In genomic region chrX:47988024-47988423, GRCm38 (mm10) we compare ENCODE assay signal across 15 mouse cellular contexts. TPM values are rescaled to one million over a fixed set of nuclear protein-coding genes. Genes with fewer than 3 reads are reported as not detected.
DNase-seq lines count a peak whose midpoint lies in the region; ATAC-seq and TF ChIP-seq lines count a peak whose summit lies in the region.
"Had no signal": no experiment of that assay in that cellular context is flagged by ENCODE, and none has a peak within 500 bp of the region (broad histone marks: within the 10 kb centered on the region; RNA-seq: fewer than 3 reads in every experiment).

No protein-coding gene starts in this region.

- DNase-seq in adrenal gland, adult 2 months, result peak; percentile 11
- no peak for DNase-seq in adrenal gland, adult 8-10 months
- DNase-seq in 3134 (ENCODE audit: extremely low read depth, insufficient read length, low spot score), result peak; percentile 52
- peak; percentile 50 for DNase-seq in gastrocnemius, adult 2 months
- DNase-seq in heart, postnatal 25 days (ENCODE audit: low spot score), result peak; percentile 35
- no peak for DNase-seq in cerebellum, postnatal 14 days
- DNase-seq: cerebellum, postnatal 36 days; kidney, adult 11 months; liver, postnatal 0 days; right cerebral cortex, adult 18-20 months; thymus, postnatal 14 days had no signal

- no peaks in the 10 kb centered on the region for H3K4me1 ChIP-seq in forebrain, embryonic 15.5 days
- H3K4me1 ChIP-seq: limb, embryonic 13.5 days had no signal

- no peak for TF ChIP-seq CTCF in gastrocnemius, adult 2 months (IDR thresholded peaks at IDR 0.05)

- intact Hi-C loops in gastrocnemius, adult 2 months (cut with DNase I), result no loop called here
- intact Hi-C loops in heart, postnatal 25 days (cut with DNase I), result loop anchor here (5.0 kb wide), 1 partner anchor 544 kb away; no protein-coding TSS in a partner anchor

- H3K27me3 ChIP-seq in forebrain, embryonic 15.5 days, result no peaks in the 10 kb centered on the region
- H3K27me3 ChIP-seq: hindbrain, embryonic 15.5 days; limb, embryonic 13.5 days had no signal

- no peak overlapping the region for H3K4me3 ChIP-seq in gastrocnemius, adult 2 months
- H3K4me3 ChIP-seq in forebrain, embryonic 15.5 days, result no peak overlapping the region
- H3K4me3 ChIP-seq: hindbrain, embryonic 15.5 days; limb, embryonic 13.5 days had no signal

- H3K36me3 ChIP-seq in forebrain, embryonic 15.5 days, result no peaks in the 10 kb centered on the region
- H3K36me3 ChIP-seq: hindbrain, embryonic 15.5 days; limb, embryonic 13.5 days had no signal

- H3K4me2 ChIP-seq in forebrain, embryonic 15.5 days (replicated peaks), result no peak overlapping the region
- H3K4me2 ChIP-seq: hindbrain, embryonic 15.5 days; limb, embryonic 13.5 days had no signal

- whole genome bisulfite sequencing in forebrain, embryonic 15.5 days, result 81% methylated on average over 8 of the region's 8 CpGs

- no peak overlapping the region for H3K27ac ChIP-seq in gastrocnemius, adult 2 months
- no peak overlapping the region for H3K27ac ChIP-seq in forebrain, embryonic 15.5 days (replicated peaks)
- H3K27ac ChIP-seq: hindbrain, embryonic 15.5 days; limb, embryonic 13.5 days had no signal

- H3K9me3 ChIP-seq in forebrain, embryonic 15.5 days, result no peaks in the 10 kb centered on the region
- H3K9me3 ChIP-seq: hindbrain, embryonic 15.5 days; limb, embryonic 13.5 days had no signal

- no peak for ATAC-seq in cerebellum, adult (ENCODE audit: insufficient number of reproducible peaks, low FRiP score, low TSS enrichment)
- no peak for ATAC-seq in forebrain, embryonic 15.5 days (replicated peaks)
- ATAC-seq: liver, postnatal 0 days had no signal

- H3K9ac ChIP-seq in forebrain, embryonic 15.5 days (replicated peaks), result no peak overlapping the region
- H3K9ac ChIP-seq: hindbrain, embryonic 15.5 days; limb, embryonic 13.5 days; liver, postnatal 0 days had no signal

RNA-seq across cellular contexts. Expression of gene Apln, which starts 46.6 kb away (rescaled TPM):
- 1 to 10 TPM; 1.6 to 5.0 TPM for total RNA-seq in adrenal gland, adult 2 months (2021)
- polyA plus RNA-seq in adrenal gland, adult 2 months (2012; rRNA removed), result 3.1 and 8.3 TPM in 2 replicates
- 10 to 100 TPM in 2 of 4 experiments, 1 to 10 TPM in 2; 1.9 to 40.1 (median 11.4) TPM for total RNA-seq in adrenal gland, adult 8-10 months (2022)
- total RNA-seq in gastrocnemius, adult 2 months (2021), result 1 to 10 TPM in 1 of 2 experiments, under 1 TPM in 1; 0.61 to 1.3 TPM
- 10 to 100 TPM in 1 of 2 experiments, 1 to 10 TPM in 1; 9.3 to 17.0 TPM for total RNA-seq in heart, postnatal 25 days (2021)
- 4.6 and 5.1 TPM in 2 replicates for polyA plus RNA-seq in forebrain, embryonic 15.5 days (2015; fragmentation: Nextera tagmentation; extraction: Ambion mirVana)

Comparison
In these comparisons a context has a peak if more than half of its experiments do, and no peak if none do; other contexts are left out.
1. DNase-seq: peak in adrenal gland, adult 2 months (single experiment), 3134 (single experiment), gastrocnemius, adult 2 months (single experiment) and heart, postnatal 25 days (single experiment); none in adrenal gland, adult 8-10 months (single experiment) and cerebellum, postnatal 14 days (0 of 2).